Mouse (Mus musculus) spleen, adult 2 months (tissue): ENCODE measurements around the gene Mrps27.

Source experiments
- CTCF ChIP-seq: fragments of 200-500 bp; IDR thresholded peaks from 2 replicates; pipeline ENCODE4 v1.5.1; 2011; ENCODE audit warnings: mild to moderate bottlenecking, inconsistent platforms; ENCODE audit not compliant: insufficient read depth, insufficient read length, insufficient replicate concordance; ENCODE audit errors: extremely low read depth
- POLR2A ChIP-seq: fragments of 200-500 bp; IDR thresholded peaks from 2 replicates; pipeline ENCODE4 v1.6.1; 2011; ENCODE audit warnings: low read depth, low read length, inconsistent platforms

DNA sequence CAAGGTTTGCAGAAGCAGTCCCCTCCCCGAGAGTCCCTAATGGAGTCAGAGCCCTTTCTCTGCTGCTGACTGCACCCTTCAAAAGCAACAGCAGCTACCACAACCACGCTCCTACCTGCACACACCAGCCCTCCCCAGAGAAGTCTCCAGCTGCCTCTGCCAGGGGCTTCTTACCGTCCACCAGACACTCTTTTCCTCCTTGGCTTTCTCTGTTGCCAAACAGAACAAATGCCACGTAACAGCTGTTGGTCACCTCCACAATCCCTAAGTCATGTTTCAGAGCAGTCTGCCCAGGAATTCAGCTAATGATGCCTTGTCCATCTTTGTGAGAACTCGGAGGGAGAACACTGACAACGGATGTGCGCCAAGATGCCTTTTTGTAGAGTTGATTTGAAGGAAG, 102.4 kb downstream of the Mrps27 start:
- TF ChIP-seq POLR2A (no peak), CTCF (no peak)
